In the genomic region with DNA sequence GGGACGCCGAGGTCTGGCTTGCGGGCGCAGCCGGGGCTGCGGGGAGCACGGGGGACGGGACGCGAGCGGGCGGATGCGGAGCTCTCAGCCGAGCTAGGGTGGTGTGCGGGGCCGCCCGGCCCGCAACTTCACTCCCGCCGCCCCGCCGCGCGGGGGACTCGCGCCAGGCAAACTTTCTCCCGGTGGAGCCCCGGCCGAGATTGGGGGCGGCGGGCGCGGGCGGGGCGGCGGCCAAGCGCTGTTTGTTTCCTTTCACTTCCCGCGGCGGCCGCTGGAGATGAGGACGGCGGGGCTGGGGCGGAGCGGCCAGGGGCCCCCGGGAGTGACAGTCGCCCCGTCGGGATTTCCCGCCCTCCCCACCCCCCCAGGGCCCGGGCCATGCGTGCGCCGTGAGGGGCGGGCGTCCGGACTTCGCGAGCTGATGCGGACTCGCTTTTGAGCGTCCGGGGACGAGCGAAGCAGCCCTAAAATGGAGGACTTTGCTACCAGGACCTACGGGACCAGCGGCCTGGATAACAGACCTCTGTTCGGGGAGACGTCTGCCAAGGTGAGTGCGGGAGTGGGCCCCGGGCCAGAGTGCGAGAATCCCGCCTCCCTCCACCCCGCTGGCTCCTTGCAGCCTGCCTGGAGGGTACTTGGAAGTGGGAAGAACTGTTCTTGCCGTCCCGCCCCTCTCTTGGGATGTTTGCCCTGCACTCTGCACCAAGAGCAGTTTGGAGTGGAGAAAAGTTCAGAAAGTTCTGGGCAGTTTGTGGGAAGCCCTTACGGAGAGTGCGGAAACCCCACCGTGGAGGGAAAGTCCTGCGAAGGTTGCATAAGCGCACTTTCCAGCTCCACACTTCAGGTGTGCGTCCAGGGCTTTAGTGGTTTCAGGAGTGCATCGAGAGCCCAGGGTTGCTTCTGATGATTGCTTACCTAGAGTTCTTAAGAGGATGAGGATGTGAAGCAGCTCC, we compare ENCODE assay signal across 8 mouse cellular contexts. TPM values are rescaled to one million over a fixed set of nuclear protein-coding genes. Genes with fewer than 3 reads are reported as not detected.
DNase-seq lines count a peak whose midpoint lies in the region; ATAC-seq and TF ChIP-seq lines count a peak whose summit lies in the region.

No protein-coding gene starts in this region.

- in situ Hi-C loops in CH12.LX (cut with MboI; ENCODE audit: low pct_ligation_motif_present, low pct_unique_long_range_greater_than_20kb, low sequenced_read_pairs), result no loop called here

- peak; percentile 90 for ATAC-seq in lung, postnatal 0 days

- TF ChIP-seq RAD21 in CH12.LX (IDR thresholded peaks at IDR 0.05; ENCODE audit: low read depth, low read length), result no peak

- peak overlapping the region; percentile 99 for H3K27ac ChIP-seq in CH12.LX (ENCODE audit: insufficient read depth, low read depth)
- peak overlapping the region; percentile 85 for H3K27ac ChIP-seq in heart, adult 2 months
- peak overlapping the region; percentile 98 for H3K27ac ChIP-seq in lung, postnatal 0 days (ENCODE audit: low read length)
- H3K27ac ChIP-seq in olfactory bulb, adult 2 months (ENCODE audit: insufficient read depth, low read depth, low read length), result no peak overlapping the region

- TF ChIP-seq CTCF in CH12.LX (conservative IDR thresholded peaks at IDR 0.05 in 1 of 2, IDR thresholded peaks at IDR 0.05 in 1 of 2; ENCODE audit: low read depth in 2 of 2, low read length in 2 of 2), result no peak
- TF ChIP-seq CTCF in heart, adult 2 months (IDR thresholded peaks at IDR 0.05), result peak; percentile 30; the same call in 1 of the 2 replicates
- TF ChIP-seq CTCF in lung, postnatal 0 days (IDR thresholded peaks at IDR 0.05), result no peak
- no peak for TF ChIP-seq CTCF in olfactory bulb, adult 2 months (IDR thresholded peaks at IDR 0.05; ENCODE audit: insufficient read depth, low read depth, low read length)

- peak overlapping the region; percentile 79 to 99 (median 91) for H3K4me3 ChIP-seq in CH12.LX (replicated peaks in 1 of 3; ENCODE audit: low read depth in 2 of 3, low read length in 2 of 3, poor library complexity in 1 of 3)
- peak overlapping the region; percentile 87 for H3K4me3 ChIP-seq in heart, adult 2 months
- H3K4me3 ChIP-seq in lung, postnatal 0 days (ENCODE audit: low read depth, low read length), result peak overlapping the region; percentile 84
- peak overlapping the region; percentile 96 for H3K4me3 ChIP-seq in olfactory bulb, adult 2 months (ENCODE audit: insufficient read depth, low read depth, low read length)

- intact Hi-C loops in heart, adult 2 months (cut with DNase I), result loop anchor here (1.0 to 5.0 kb wide), 2 partner anchors 60 to 104 kb away; partner anchors contain the start of genes Crot and Dmtf1

- dilution Hi-C loops in CH12.LX (cut with MboI; ENCODE audit: extremely low pct_ligation_motif_present, extremely low pct_unique_long_range_greater_than_20kb, low sequenced_read_pairs), result no loop called here

- H3K36me3 ChIP-seq in CH12.LX (replicated peaks in 1 of 2; ENCODE audit: control insufficient read depth in 1 of 2, insufficient read depth in 1 of 2, low read length in 1 of 2), result peaks cover 8 to 18% of the 10 kb centered on the region in 2 experiments
- 0 out of 2 replicates have a peak, but pooled peaks cover 1% of the 10 kb centered on the region for H3K36me3 ChIP-seq in heart, adult 2 months (ENCODE audit: control insufficient read depth, insufficient read depth, low read length)
- no peaks in the 10 kb centered on the region for H3K36me3 ChIP-seq in lung, postnatal 0 days (ENCODE audit: insufficient read depth, low read length)

- H3K4me2 ChIP-seq in CH12.LX (ENCODE audit: insufficient read depth, low read depth, poor library complexity, severe bottlenecking), result peak overlapping the region; percentile 40
- H3K4me2 ChIP-seq in lung, postnatal 0 days (replicated peaks; ENCODE audit: low read depth, low read length), result peak overlapping the region; percentile 53

- peaks cover 50% of the 10 kb centered on the region for H3K79me2 ChIP-seq in CH12.LX (replicated peaks; ENCODE audit: control insufficient read depth, extremely low read depth, insufficient read depth, poor library complexity, severe bottlenecking)
- no peaks in the 10 kb centered on the region for H3K79me2 ChIP-seq in heart, adult 2 months (replicated peaks; ENCODE audit: control insufficient read depth, insufficient read depth, low read length)

- WGBS in heart, adult 2 months, result 2% methylated on average over 83 of the region's 83 CpGs
- under 1% methylated on average over 54 of the region's 83 CpGs for WGBS in lung, postnatal 0 days
- WGBS in olfactory bulb, adult 2 months, result 3% methylated on average over 79 of the region's 83 CpGs

- no peak; the same call in 1 of the 2 replicates for TF ChIP-seq EP300 in CH12.LX (IDR thresholded peaks at IDR 0.05; ENCODE audit: low read length)
- TF ChIP-seq EP300 in heart, adult 2 months (IDR thresholded peaks at IDR 0.05; ENCODE audit: insufficient read depth, low read depth, low read length), result no peak
- TF ChIP-seq EP300 in lung, postnatal 0 days (IDR thresholded peaks at IDR 0.05), result peak; percentile 97

- H3K4me1 ChIP-seq in CH12.LX (ENCODE audit: control insufficient read depth in 1 of 2, insufficient read depth in 2 of 2), result peaks cover 0 to 34% of the 10 kb centered on the region in 2 experiments; a peak in 2 of 4 replicates
- peaks cover 4% of the 10 kb centered on the region; the same call in 1 of the 2 replicates for H3K4me1 ChIP-seq in heart, adult 2 months (ENCODE audit: control insufficient read depth, insufficient read depth, low read length)
- no peaks in the 10 kb centered on the region; the same call in 1 of the 2 replicates for H3K4me1 ChIP-seq in lung, postnatal 0 days (ENCODE audit: insufficient read depth, low read depth, low read length)
- 0 out of 2 replicates have a peak, but pooled peaks cover 5% of the 10 kb centered on the region for H3K4me1 ChIP-seq in olfactory bulb, adult 2 months (ENCODE audit: control insufficient read depth, insufficient read depth, low read length)

- H3K9me3 ChIP-seq in CH12.LX (replicated peaks; ENCODE audit: low read length), result peaks cover 18% of the 10 kb centered on the region
- no peaks in the 10 kb centered on the region for H3K9me3 ChIP-seq in lung, postnatal 0 days (ENCODE audit: low read length)

- no peak for TF ChIP-seq POLR2A in CH12.LX (IDR thresholded peaks at IDR 0.05; ENCODE audit: low read depth, low read length)
- no peak for TF ChIP-seq POLR2A in heart, adult 2 months (IDR thresholded peaks at IDR 0.05; ENCODE audit: insufficient read depth, low read depth, low read length)
- TF ChIP-seq POLR2A in olfactory bulb, adult 2 months (IDR thresholded peaks at IDR 0.05; ENCODE audit: insufficient read depth, low read depth, low read length), result no peak

- peak overlapping the region; percentile 97 for H3K9ac ChIP-seq in CH12.LX (ENCODE audit: insufficient read depth, low read depth)
- peak overlapping the region; percentile 91 for H3K9ac ChIP-seq in heart, adult 2 months (ENCODE audit: low read depth, low read length)
- peak overlapping the region; percentile 89 for H3K9ac ChIP-seq in lung, postnatal 0 days (replicated peaks; ENCODE audit: low read depth)

- peak; percentile 61 for DNase-seq in CH12.LX (ENCODE audit: extremely low read depth)
- peak; percentile 38 for DNase-seq in adrenal gland, adult 8-10 months
- peak; percentile 75 for DNase-seq in embryo, embryonic 11 days
- DNase-seq in heart, adult 2 months, result peak; percentile 78
- DNase-seq in kidney, adult 8-10 months, result peak; percentile 37 to 60
- DNase-seq in lung, postnatal 0 days (ENCODE audit: low spot score), result peak; percentile 96
- DNase-seq in urinary bladder, postnatal 14 days (ENCODE audit: low spot score), result peak; percentile 51

- H3K27me3 ChIP-seq in CH12.LX (replicated peaks), result no peaks in the 10 kb centered on the region
- H3K27me3 ChIP-seq in heart, adult 2 months (ENCODE audit: control insufficient read depth, insufficient read depth, low read length), result no peaks in the 10 kb centered on the region
- H3K27me3 ChIP-seq in lung, postnatal 0 days (replicated peaks; ENCODE audit: insufficient read depth, low read length), result no peaks in the 10 kb centered on the region

TF ChIP-seq in CH12.LX, 34 proteins besides CTCF, POLR2A, EP300 and RAD21 (continues in another document):
- TF ChIP-seq MAZ (IDR thresholded peaks at IDR 0.05; ENCODE audit: low read depth, low read length) (0 out of 2 replicates have a peak, but pooled peaks have one; percentile 15), SMC3 (IDR thresholded peaks at IDR 0.05; ENCODE audit: low read depth, low read length) (no peak), MXI1 (IDR thresholded peaks at IDR 0.05; ENCODE audit: low read depth, low read length) (no peak; the same call in none of the 2 replicates), JUND (conservative IDR thresholded peaks at IDR 0.05; ENCODE audit: low read depth, low read length) (no peak), ZKSCAN1 (IDR thresholded peaks at IDR 0.05; ENCODE audit: borderline replicate concordance, low read depth, low read length) (no peak), ZNF384 (IDR thresholded peaks at IDR 0.05; ENCODE audit: low read depth, low read length) (no peak), MAFK (IDR thresholded peaks at IDR 0.05; ENCODE audit: insufficient replicate concordance, low read length) (no peak), ZC3H11A (IDR thresholded peaks at IDR 0.05; ENCODE audit: low read depth, low read length) (no peak), SIN3A (IDR thresholded peaks at IDR 0.05; ENCODE audit: low read length) (0 out of 2 replicates have a peak, but pooled peaks have one; percentile 35), JUN (IDR thresholded peaks at IDR 0.05; ENCODE audit: insufficient read depth, low read depth, low read length) (no peak), ZMIZ1 (IDR thresholded peaks at IDR 0.05; ENCODE audit: low read depth, low read length) (peak; percentile 3; the same call in 1 of the 2 replicates), RCOR1 (conservative IDR thresholded peaks at IDR 0.05; ENCODE audit: low read depth, low read length) (no peak; the same call in 1 of the 2 replicates), NELFE (IDR thresholded peaks at IDR 0.05; ENCODE audit: low read depth, low read length) (no peak), USF1 (IDR thresholded peaks at IDR 0.05; ENCODE audit: low read depth, low read length) (no peak), GABPA (IDR thresholded peaks at IDR 0.05; ENCODE audit: insufficient replicate concordance, low read depth, low read length) (no peak), KAT2A (IDR thresholded peaks at IDR 0.05; ENCODE audit: insufficient replicate concordance, low read length) (no peak)

RNA-seq across cellular contexts. Expression of gene Tmem243, which starts 0.7 kb away (rescaled TPM):
- total RNA-seq in CH12.LX (2012; rRNA removed) (56.2 and 74.7 TPM in 2 replicates), CH12.LX (2014; rRNA removed) (102 and 107 TPM in 2 replicates)
- polyA plus RNA-seq in CH12.LX (2012; ENCODE audit: insufficient read length, low read depth), result 70.6 and 87.0 TPM in 2 replicates
- total RNA-seq in adrenal gland, adult 8-10 months (2022), result 10 to 100 TPM; 25.5 to 38.9 (median 31.9) TPM
- 1 to 10 TPM; 8.1 to 9.8 TPM for total RNA-seq in heart, adult 2 months (2021)
- 14.0 and 18.2 TPM in 2 replicates for polyA plus RNA-seq in heart, adult 2 months (2012; rRNA removed)
- 407 and 422 TPM in 2 replicates for polyA plus RNA-seq in lung, postnatal 0 days (2015; fragmentation: Nextera tagmentation; extraction: Ambion mirVana)
- polyA plus RNA-seq in olfactory bulb, adult 2 months (2012; ENCODE audit: insufficient read depth, insufficient read length, low replicate concordance, missing spikeins), result not detected in 2 replicates

Comparison
In these comparisons a context has a peak if more than half of its experiments do, and no peak if none do; other contexts are left out.
1. DNase-seq: peak in every context shown above with its lines; median percentile 96 in lung, postnatal 0 days; 78 in heart, adult 2 months; 75 in embryo, embryonic 11 days; 61 in CH12.LX; 51 in urinary bladder, postnatal 14 days; 48 in kidney, adult 8-10 months; 38 in adrenal gland, adult 8-10 months.
2. RNA of gene Tmem243, which starts 0.7 kb away (polyA plus RNA-seq): 407 to 422 TPM in lung, postnatal 0 days, 70.6 to 87.0 TPM in CH12.LX and 14.0 to 18.2 TPM in heart, adult 2 months; not detected in olfactory bulb, adult 2 months; every median in the first group is over 10 times any median in the second.
3. Peak in every context shown above with its lines, with median percentiles within 50 percentile points of each other: H3K4me3 ChIP-seq and H3K9ac ChIP-seq.